Mouse (Mus musculus) heart, postnatal 0 days (tissue): ENCODE data around the gene Atp2b1.

Experiments used
- CTCF ChIP-seq: IDR thresholded peaks from 2 replicates; pipeline ENCODE4 v1.5.1; 2016; ENCODE audit warnings: antibody characterized with exemption, control low read depth, low read depth
- EP300 ChIP-seq: IDR thresholded peaks from 2 replicates; pipeline ENCODE4 v1.6.1; 2016; ENCODE audit warnings: antibody characterized with exemption, low read depth

DNA sequence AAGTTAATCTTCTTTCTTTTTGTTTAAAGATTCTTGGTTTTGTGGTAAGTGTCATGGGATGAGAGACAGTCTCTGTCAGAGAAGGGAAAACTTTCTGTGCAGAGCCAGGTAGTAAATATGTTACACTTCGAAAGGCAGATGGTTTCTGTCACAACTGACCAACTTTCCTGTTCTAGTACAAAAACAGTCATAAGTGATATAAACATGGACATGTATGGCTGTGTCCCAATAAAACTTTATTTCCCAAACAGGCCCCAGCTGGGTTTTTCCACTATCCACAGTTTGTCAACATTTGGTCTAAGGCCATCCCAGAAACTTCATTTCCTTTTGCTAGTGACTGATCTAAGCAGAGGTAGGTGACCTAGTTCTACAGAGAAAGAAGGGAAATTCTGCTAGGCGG lies 29.8 kb upstream of the Atp2b1 start:
- TF ChIP-seq CTCF: no peak
- no peak for TF ChIP-seq EP300
